Mouse (Mus musculus) adrenal gland, postnatal 25 days (tissue): ENCODE data around the gene E030018B13Rik. TPM values are rescaled to one million over a fixed set of nuclear protein-coding genes. Genes with fewer than 3 reads are reported as not detected.

Source experiments
- DNase-seq: peaks from one replicate; pipeline ENCODE4 v3.0.0; 2021; ENCODE audit warnings: mixed read lengths
- total RNA-seq: library from RNA; stranded (reverse); gene quantifications from 2 replicates; pipeline ENCODE4 v1.2.3, GENCODE M21; 2021

Gene E030018B13Rik
- total RNA-seq, 1 experiment from 2014 or later = not detected

DNA sequence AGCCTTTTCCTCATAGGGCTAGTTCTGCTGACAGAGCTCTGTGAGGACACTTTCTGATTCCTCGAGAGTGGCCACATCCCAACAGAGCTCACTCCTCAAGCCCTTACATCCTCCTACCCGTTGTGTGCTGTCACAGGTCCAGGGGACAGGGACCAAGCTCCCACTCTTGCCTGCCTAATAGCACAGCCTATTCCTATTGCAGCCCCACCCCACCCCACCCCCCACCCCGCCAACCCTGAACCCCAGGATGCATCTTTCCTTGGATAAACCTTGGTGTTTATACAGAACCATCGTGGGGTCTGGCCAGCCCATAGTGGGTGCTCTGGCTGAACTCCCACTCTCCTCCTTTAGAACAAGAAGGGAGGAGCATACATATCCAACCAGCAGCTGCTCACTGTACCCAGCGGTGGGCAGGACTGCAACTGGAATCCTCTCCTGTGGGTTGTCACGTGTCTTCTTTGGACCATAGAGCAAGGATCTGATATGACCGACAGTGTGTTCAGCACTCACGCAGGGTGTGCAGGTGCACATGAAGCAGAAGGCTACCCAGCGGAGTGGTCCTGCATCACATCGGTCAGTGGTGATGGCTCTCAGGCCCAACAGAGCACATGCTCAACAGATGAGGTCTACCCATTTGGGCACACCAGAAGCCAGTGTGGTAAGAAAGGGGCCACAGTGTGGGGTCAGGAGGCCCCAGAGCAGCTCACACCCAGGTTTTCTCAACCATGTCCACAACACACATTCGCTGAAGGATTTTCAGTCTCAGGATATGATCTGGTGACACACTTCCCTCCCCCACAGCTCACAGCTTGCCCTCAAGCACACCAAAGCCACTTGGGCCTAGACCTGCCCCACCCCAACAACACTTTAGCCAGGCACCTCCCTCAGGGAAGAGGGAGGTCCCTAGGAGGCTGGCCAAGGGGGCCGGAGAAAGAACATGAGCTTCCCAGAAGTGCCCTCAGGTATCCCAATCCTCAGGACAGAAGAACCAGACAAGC lies 2.4 kb downstream of the E030018B13Rik start:
- no peak for DNase-seq

DNA sequence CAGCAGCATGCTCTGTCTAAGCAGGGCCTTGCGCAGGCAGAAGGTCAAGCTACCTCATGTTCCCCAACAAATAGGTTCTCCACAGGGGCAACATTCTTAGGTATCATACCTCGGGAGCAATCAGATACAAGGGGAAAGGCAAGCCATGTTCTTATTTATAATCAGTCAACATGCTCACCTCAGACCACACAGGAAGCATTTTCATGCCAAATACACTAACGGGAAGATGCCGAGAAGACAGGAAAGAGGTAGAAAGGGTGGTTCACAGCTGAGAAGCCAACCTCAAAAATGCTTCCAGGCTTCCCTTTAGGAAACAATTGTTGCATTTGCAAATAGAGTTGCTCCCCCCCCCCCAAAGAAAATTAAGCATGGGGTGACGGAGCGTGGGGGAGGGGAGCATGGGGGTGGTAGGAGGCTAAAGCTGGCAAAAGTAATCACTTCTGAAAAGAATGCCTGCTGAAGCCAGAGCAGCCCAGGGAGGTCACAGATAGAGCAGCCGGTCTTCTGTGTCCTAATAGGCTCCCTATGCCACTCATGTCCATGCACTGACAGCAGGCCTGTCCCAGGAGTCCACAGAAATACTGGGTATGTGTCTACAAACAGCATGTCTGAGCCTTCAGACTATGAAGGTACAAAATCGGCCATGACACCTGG lies 5.4 kb downstream of the E030018B13Rik start:
- DNase-seq = no peak

DNA sequence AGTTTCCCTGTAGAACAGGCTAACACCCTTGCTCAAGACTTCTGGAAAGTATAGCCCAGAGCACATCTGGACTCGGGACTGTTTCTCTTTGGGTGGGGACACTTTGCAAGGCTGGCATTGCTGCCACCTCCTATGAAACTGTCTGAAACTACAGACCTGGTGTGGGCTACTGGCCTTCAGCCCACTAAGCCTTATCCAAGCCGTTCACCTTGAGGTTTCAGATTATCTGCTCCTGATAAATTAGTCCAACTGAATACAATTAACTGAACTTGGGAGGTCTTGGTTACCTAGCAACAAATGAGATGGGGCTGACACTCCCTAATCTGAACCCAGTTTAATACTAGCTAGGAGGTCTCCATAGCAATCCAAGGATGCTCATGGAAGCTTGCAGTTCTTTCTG lies 5.9 kb downstream of the E030018B13Rik start:
- no peak for DNase-seq

DNA sequence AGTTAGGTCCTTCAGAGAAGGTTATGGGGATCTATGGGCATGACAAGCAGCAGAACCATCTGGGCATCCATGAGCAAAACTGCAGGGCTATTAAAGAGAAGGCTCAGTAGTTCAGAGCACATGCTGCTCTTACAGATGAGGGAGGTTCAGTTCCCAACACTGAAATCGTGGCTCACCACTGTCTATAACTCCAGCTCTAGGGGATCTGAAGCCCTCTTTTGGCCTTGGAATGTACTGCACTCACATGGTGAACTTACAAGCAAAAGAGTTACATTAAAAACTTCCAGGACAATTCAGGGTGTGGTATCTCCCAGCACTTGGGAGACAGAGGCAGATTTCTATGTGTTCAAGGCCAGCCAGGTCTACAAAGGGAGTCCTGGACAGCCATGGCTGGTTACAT lies 6.3 kb downstream of the E030018B13Rik start:
- no peak for DNase-seq

DNA sequence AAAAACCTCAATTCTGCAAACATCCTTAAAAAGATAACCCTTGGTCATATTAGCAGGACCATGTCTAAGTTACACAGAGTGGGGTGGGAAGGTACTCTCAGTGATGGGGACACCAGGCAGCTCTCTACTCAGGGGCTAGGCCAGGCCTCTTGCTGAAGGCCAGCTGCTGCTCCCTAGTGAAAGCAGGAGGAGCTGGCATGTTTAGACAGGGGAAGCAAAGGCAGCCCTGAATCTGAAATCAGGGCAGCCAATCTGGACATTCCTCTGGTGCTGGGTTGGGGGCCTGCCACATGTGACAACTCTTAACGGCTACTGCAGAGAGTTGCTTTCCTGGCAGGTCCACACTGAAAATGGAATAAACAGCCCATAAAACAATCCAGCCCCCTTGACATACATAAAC lies 7.5 kb downstream of the E030018B13Rik start:
- DNase-seq = no peak

DNA sequence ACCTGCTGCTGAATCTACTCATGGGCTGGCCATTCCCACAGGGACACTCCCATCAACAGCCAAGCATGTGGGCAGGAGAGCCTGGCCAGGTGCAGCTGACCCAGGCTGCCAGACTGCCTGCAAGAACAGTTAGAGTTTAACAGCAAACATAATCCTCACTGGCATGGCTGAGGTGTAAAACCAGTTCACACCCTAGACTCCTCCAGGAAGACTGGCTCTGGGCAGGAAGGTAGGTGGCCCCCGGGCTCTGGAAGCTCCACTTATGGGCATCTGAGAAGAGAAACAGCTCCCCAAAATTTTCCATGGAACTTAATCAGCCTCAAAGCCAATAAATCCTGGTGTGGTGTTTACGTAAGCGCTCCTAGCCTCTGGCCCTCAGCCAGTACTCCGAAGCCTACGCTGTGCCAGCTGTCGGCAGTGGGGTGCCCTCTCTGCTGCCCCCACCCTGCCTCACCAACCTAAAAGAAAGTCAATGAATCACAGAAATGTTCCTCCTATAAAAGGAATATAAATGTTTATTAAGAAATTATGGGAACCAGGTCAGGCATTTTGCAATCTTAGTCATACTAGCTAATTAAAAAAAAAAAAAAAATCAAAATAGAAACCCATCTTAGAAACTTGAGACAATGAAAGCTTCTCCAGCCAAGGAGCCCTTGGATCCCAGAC lies 8.2 kb downstream of the E030018B13Rik start:
- peak; percentile 88 for DNase-seq

DNA sequence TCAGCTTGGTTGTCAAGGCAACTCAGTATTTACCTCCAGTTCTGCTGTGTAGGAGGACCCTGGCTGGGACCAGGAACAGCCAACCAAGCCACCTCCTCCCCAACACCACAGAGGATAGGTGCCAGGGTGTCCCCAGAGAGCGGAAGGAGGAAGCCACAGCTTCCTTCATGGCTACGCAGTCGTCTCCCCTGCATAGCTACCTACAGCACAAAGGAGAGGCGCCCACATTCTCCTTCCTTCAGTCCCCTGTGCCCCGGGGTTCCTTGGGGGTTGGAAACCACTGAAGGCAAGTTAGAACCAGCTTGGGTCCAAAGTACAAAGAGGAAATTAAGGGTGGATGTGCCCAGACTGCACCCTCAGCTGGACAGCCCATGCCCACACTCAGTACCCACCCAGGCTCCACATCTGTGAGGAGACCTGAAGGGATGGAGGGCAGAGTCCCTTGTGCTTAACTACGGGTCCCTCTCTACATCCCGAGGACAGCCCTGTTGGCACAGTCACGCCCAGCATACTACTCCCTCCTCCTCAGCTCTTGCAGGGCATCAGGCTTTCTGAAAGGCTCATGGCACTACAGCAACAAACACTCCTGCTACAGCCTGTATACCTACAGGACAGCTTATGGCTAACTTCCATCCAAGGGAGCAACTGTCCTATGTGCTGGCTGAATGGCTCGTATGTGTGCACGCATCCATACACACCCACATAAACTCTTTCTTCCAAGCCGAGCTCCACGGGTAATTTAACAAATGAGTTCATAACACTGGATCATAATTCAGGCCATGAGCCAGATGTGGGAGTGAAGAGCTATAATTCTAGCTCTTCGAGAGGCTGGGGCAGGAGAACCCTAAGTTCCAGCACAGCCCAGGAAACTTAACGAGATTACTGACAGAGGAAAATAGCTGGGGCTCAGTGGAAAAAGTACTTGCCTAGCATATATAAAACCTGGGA lies 9.0 kb downstream of the E030018B13Rik start:
- no peak for DNase-seq

DNA sequence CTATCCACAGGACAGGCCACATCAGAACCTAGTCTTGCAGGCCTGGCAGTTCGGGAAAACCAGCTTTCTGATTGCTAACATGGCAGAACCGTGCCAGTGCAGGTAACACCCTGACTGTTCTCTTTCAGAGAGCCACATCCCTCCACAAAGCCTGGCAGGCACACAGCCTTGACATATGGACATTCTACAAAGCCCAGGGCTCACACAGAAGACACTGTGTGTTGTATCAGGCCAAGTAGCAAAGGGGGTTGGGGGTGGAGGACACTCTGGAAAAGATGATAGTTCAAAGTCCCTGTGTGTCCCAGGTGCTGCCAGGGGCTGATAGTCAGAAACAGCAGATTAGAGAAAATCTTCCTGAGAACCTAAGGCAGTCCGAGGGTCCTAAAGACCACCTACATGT lies 9.8 kb downstream of the E030018B13Rik start:
- no peak for DNase-seq

DNA sequence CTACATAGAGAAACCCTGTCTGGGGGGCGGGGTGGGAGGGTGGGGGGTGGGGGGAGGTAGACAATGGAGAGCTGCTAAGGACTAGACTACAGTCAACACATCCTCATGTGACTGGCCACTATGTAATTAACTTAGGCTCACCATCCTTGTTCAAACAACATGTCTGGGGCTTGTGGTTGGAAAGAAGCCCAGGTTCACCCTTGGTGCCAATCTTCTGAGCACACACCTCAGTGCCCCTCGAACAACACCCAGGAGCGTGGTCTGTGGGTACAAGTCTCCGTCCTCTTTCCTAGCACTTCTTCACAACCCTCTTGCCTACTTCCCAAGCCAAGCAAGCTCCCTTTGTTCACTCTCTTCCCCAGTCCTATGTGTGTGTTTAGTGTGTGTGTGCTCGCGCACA lies 10.5 kb downstream of the E030018B13Rik start:
- DNase-seq = no peak

DNA sequence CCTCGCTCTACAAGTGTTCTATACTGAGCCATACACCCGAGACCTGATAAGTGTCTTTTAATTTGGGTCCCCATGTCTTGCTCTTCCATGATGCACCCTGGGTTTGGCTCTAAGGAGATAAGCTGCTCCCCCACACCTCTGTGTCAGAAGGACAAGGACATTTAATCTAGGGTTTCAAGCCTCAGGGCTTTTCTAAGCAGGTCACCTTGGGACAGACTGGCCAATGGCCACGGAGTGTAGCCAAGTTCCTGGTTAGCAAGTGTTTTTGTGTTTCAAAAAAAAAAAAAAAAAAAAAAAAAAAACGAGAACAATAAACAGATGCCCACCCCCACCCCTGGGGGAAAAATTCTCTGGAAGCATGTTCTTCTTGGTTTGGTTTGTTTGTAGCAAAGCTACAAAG lies 12.4 kb downstream of the E030018B13Rik start:
- DNase-seq = peak; percentile 57

DNA sequence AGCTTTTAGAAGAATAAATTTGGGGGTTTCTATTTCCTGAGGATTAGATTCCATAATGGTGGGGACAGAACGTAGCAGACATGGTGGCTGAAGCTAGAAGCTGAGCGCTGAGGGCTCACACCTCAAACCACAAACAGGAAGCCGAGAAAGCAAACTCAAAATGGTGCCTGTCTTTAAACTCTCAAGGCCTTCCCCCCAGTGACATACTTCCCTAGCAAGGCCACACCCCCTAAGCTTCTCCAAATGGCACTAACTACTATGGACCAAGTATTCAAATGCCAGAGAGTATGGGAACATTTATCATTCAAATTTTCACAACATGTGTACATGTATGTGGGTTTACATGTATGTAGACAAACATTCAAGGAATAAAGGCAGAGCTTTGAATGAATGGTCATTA lies 13.5 kb downstream of the E030018B13Rik start:
- DNase-seq = no peak

DNA sequence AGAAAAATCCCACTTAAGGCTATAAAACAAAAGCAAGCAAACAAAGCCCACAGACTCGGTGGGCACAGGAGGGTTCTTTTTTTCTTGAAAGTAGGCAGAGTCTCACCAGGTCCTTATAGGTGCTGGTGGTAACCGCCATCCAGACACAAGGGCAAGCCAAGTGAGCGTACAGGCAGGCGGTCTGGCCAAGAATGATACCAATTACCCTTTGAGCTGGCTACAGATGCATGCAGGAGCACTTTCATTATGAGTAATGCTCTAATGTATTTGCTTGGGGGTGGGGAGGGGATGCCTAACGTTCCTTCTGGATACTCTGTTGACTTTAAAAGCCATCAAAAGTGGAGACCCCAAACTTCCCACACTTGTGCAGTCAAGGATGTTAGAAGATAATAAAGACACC lies 14.1 kb downstream of the E030018B13Rik start:
- no peak for DNase-seq

DNA sequence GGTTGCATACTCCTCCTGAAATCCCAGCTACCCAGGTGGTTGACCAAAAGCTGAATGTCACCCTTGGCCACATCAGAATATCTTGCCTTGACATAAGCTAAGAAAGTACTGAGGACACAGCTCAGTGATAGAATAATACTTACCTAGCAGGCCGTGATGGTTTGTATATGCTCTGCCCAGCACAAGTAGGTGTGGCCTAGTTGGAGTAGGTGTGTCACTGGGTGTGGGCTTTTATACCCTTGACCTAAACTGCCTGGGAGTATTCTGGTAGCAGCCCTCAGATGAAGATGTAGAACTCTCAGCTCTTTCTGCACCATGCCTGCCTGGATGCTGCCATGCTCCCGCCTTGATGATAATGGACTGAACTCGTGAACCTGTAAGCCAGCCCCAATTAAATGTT lies 15.8 kb downstream of the E030018B13Rik start:
- no peak for DNase-seq

DNA sequence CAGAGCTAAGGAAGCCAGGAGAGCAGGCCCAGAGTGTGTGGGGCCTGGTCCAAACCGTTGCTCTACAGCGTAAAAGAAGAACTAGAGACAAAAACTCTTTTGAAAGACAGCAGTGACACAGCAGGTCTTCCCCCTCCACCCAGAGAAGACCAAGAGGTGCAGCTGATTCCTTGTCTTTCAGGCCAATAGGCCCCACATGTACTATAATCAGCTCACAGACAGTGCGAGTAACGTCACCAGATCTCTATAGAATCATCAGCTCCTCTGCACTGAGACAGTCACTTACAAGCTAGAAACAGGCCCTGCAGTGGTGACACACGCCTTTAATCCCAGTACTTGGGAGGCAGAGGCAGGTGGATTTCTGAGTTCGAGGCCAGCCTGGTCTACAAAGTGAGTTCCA lies 17.2 kb downstream of the E030018B13Rik start:
- DNase-seq = no peak

DNA sequence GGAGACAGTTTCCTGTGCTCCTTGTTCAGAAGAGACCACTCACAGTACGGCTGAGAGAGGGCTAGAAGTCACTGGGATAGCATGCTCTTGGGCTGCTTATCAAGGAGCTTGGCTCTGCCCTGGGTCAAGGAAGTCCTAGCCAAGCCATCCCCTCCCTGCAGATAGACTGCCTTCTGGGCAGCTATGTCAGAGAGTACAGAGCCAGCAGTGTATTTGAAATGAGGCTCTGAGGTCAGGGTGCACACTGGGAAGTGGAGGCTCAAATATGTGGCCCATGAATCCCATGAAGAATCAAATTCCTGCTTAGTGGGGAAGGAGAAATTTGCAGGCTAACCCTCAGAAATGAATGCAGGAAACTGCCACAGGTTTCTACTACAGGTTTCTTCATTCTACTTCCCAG lies 17.9 kb downstream of the E030018B13Rik start:
- DNase-seq = no peak

DNA sequence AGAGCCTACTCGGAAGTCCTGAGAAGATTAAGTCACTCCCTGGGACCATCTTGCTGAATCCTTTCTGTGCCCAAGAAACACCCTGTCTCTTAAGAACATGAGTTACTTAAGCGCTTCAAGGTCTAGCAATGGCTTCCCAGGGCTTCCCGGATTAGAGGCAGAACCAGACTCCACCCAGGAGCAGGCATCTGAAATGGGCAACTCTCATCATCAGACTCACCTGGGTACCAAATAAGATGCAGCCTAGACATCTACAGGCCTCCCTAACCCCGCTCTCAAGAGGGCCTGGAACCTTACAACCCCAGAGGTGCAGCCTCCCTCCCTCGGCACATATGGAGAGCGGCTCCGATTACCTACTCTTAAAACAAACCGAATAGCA lies 19.1 kb downstream of the E030018B13Rik start:
- no peak for DNase-seq

DNA sequence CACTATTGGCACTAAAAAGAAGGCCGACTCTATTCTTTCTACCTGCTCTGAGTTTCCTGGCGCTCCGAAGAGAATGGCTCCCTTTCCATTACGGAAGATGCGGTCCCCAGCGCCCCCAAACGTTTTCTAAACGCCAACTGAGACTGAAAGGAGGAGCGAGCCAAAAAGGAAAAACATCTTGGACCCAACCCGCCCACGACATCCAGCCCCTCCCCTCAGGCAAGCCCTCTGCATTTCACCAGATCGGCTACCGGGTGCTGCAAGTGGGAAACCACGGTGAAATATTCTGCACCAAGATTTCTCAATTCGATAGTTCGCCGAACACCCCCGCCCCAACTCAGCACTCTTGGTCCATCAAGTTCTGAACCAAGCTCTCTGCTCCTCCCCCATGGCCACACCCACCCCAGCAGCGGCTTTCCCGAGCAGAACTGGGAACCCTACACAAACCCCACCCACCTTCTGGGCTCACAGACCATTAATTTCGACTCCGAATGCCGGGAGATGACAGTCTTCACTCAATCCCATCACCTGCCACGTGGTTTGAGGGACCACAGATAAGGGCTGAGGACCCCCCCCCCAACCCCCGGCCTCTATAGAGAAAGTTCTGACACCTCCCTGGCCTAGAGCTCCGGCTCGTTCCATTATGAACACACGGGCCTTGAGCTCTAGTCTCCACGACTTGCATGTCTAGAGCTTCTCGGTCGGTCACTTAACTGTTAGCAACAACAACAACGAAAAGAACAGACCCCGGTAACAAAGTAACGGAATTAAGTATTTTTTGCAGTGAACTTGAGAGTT lies 19.7 kb downstream of the E030018B13Rik start:
- peak; percentile 79 for DNase-seq

DNA sequence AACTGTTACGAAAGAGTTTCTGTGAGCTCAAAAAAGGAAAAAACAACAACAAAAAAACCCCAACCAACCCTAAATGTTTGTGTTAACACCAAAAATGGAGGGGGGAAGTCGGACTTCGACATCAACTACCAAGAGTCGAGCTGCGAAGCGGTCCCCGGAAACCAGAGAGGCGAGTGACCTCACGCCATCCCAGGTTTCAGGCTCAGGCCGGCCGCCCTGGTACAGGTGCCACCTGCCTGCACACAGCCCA lies 20.3 kb downstream of the E030018B13Rik start:
- no peak for DNase-seq

DNA sequence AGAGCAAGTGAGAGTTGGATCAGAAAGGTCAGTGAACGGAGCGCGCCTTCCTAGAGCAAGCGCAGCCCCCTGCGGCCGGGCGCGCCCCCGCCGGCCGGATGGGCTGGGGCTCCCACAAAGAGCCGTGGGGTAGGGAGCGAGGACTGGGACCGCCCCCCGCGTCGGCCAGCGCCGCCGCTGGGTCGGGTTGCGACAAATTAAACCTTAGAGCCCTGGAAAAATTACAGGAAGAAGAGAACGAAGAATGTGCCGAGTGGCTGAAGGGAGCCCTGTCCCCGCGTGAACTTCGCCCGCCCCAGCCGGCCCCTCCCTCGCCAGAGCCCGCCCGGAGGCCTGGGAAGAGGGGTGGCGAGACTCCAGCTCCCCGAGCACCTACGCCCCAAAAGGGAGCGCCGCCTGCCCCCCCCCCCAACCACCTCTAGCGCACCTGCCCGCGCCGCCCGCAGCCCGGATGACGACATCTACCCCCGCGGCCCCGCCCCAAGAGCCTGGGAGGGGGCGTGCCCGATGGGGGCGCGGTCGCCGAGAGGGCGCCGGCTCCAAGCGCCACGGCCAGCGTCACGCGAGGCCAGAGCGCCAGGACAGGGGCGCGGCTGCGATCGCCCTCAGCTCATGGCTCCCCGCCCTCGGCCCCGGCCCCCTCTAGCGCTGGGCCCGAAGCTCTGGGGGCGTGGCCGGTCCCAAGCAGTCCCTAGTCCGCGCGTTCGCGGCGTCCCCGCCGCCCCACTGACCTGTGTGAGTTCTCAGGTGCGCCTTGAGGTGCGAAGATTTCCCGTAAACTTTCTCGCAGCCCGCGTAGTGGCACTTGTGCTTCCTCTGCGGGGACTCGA lies 20.8 kb downstream of the E030018B13Rik start:
- peak; percentile 92 for DNase-seq
